Mouse (Mus musculus): Measurements from ENCODE around the gene Fam169a. TPM values are rescaled to one million over a fixed set of nuclear protein-coding genes. Genes with fewer than 3 reads are reported as not detected.
"Not testable (repeated sequence)": the region's sequence is repeated elsewhere in the genome, so short reads cannot be mapped to it uniquely, and the experiment has no call there.

Fam169a gene
- polyA plus RNA-seq, 1 experiment from 2014 or later, result 8.9 TPM

DNA sequence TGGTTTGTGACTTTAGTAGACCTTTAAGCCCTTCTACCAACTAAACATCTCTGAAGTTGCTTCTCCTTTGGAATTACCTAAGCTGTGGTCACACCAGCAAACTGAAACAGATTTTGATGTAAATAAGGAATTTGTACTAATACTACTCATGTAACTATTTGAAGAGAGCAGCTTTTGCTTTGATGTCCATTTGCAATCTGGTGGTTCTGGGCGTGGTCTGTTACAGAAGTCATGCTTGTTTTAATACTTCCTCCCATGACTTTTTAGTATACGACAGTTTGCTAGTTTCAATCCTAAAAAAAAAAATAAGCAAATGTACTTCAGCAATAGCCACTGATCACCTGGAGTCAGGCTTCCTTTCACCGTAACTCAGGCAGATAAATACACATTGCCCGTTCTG, 62.6 kb downstream of the Fam169a start:
- WGBS, result 94% methylated on average over 2 of the region's 4 CpGs

GRCm38 (mm10) chr13:97130413-97130812, 63.3 kb downstream of the Fam169a start:
- DNase-seq (ENCODE audit: low spot score); H3K4me2 ChIP-seq; H3K27me3 ChIP-seq (replicated peaks; ENCODE audit: control insufficient read depth, insufficient read depth, low read length); ATAC-seq (replicated peaks; ENCODE audit: low FRiP score); H3K9ac ChIP-seq (ENCODE audit: low read depth, low read length); H3K27ac ChIP-seq (ENCODE audit: low read depth, low read length); H3K9me3 ChIP-seq (ENCODE audit: control insufficient read depth, low read length); H3K4me1 ChIP-seq (replicated peaks; ENCODE audit: control insufficient read depth, insufficient read depth, low read length); H3K4me3 ChIP-seq (ENCODE audit: low read depth, low read length): not testable (repeated sequence)
- peaks cover 13% of the 10 kb centered on the region; the same call in 1 of the 2 replicates for H3K36me3 ChIP-seq (ENCODE audit: control insufficient read depth, insufficient read depth, low read length)
- WGBS, result no CpG with 5 or more reads among the region's 2 CpGs

More for the DNA sequence above, 62.6 kb downstream of the Fam169a start:
- not testable (repeated sequence) for H3K36me3 ChIP-seq (ENCODE audit: control insufficient read depth, insufficient read depth, low read length); H3K27ac ChIP-seq (ENCODE audit: low read depth, low read length); H3K27me3 ChIP-seq (replicated peaks; ENCODE audit: control insufficient read depth, insufficient read depth, low read length); H3K4me3 ChIP-seq (ENCODE audit: low read depth, low read length); ATAC-seq (replicated peaks; ENCODE audit: low FRiP score); H3K9me3 ChIP-seq (ENCODE audit: control insufficient read depth, low read length); H3K4me2 ChIP-seq; DNase-seq (ENCODE audit: low spot score); H3K9ac ChIP-seq (ENCODE audit: low read depth, low read length); H3K4me1 ChIP-seq (replicated peaks; ENCODE audit: control insufficient read depth, insufficient read depth, low read length)

DNA sequence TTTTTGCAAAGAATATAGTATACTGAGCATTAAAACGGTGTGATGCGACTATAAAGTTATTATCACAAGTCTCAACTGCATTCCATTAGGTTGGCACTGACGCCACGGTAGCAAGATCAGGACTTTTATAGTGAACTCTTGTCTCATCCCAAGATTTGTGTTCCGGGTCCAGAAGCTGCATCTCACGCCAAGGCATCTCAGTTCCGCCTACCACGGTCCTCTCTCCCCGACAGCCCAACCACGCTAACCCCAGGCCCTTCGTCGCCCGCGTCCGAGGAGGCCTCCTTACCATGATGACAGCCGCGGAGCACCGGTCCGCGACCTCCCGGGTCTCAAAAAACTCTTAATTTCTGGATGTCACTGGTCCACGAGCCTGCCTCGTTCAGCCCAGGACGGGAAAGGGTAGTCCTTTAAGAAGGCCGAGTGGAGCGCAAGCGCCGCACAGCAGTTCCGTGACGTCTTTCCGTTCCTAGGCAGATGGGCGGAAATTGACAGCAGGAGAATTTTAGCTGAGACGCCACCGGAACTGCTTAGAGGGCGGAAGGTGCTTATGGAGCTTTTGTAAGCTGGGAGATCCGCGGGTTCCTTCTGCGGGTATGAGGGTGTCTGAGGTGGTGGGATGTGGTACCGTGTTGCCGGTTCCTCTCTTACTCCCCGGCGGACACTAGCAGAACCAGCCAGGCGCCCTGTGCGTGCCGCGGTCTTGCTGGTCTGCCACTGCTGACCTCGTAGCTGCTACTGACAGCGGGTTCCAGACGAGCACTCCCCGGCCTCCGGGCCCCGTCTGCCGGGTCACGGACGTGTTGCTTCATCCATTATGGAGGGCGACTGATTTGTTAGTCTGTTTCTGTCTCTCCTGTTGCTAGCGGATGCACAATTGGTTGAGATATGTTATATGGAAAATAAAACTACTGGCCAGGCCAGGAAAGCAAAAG, 70.6 kb downstream of the Fam169a start, which contains the start of the genes Gfm2 and Nsa2:
Gene Gfm2, plus strand, starts transcription at position 472 of the 935 bp plus-strand sequence.
Gene Nsa2, minus strand, starts transcription at position 472 of the 935 bp plus-strand sequence.
- Histone ChIP-seq H3K9me3 (ENCODE audit: control insufficient read depth, low read length) (no peaks in the 10 kb centered on the region), H3K9ac (ENCODE audit: low read depth, low read length) (peak within 1 kb of the TSS; percentile 95), H3K4me3 (ENCODE audit: low read depth, low read length) (peak within 1 kb of the TSS; percentile 93), H3K27me3 (replicated peaks; ENCODE audit: control insufficient read depth, insufficient read depth, low read length) (no peaks in the 10 kb centered on the region), H3K27ac (ENCODE audit: low read depth, low read length) (peak within 1 kb of the TSS; percentile 86), H3K4me1 (replicated peaks; ENCODE audit: control insufficient read depth, insufficient read depth, low read length) (no peaks in the 10 kb centered on the region; the same call in 1 of the 2 replicates), H3K36me3 (ENCODE audit: control insufficient read depth, insufficient read depth, low read length) (peaks cover 10% of the 10 kb centered on the region; the same call in 1 of the 2 replicates), H3K4me2 (peak within 1 kb of the TSS; percentile 82)
- under 1% methylated on average over 56 of the region's 57 CpGs for WGBS
- ATAC-seq (replicated peaks; ENCODE audit: low FRiP score) (peak; percentile 99), DNase-seq (ENCODE audit: low spot score) (peak; percentile 87)

GRCm38 (mm10) chr13:97138404-97138931, 71.4 kb downstream of the Fam169a start:
- DNase-seq (ENCODE audit: low spot score); H3K36me3 ChIP-seq (ENCODE audit: control insufficient read depth, insufficient read depth, low read length); H3K27me3 ChIP-seq (replicated peaks; ENCODE audit: control insufficient read depth, insufficient read depth, low read length); H3K4me1 ChIP-seq (replicated peaks; ENCODE audit: control insufficient read depth, insufficient read depth, low read length); H3K9me3 ChIP-seq (ENCODE audit: control insufficient read depth, low read length): not testable (repeated sequence)
- peak overlapping the region; percentile 93 for H3K4me3 ChIP-seq (ENCODE audit: low read depth, low read length)
- 26% methylated on average over 8 of the region's 8 CpGs for WGBS
- ATAC-seq (replicated peaks; ENCODE audit: low FRiP score), result 0 out of 2 replicates have a peak, but pooled peaks have one; percentile 19
- peak overlapping the region; percentile 65 for H3K4me2 ChIP-seq
- peak overlapping the region; percentile 95 for H3K9ac ChIP-seq (ENCODE audit: low read depth, low read length)
- peak overlapping the region; percentile 86 for H3K27ac ChIP-seq (ENCODE audit: low read depth, low read length)

GRCm38 (mm10) chr13:97142321-97142720, 75.2 kb downstream of the Fam169a start:
- Histone ChIP-seq H3K4me3 (ENCODE audit: low read depth, low read length) (no peak overlapping the region), H3K36me3 (ENCODE audit: control insufficient read depth, insufficient read depth, low read length) (peaks cover 14% of the 10 kb centered on the region; the same call in 1 of the 2 replicates), H3K9ac (ENCODE audit: low read depth, low read length) (no peak overlapping the region), H3K9me3 (ENCODE audit: control insufficient read depth, low read length) (no peaks in the 10 kb centered on the region), H3K4me2 (no peak overlapping the region), H3K27ac (ENCODE audit: low read depth, low read length) (no peak overlapping the region), H3K27me3 (replicated peaks; ENCODE audit: control insufficient read depth, insufficient read depth, low read length) (no peaks in the 10 kb centered on the region), H3K4me1 (replicated peaks; ENCODE audit: control insufficient read depth, insufficient read depth, low read length) (no peaks in the 10 kb centered on the region; the same call in 1 of the 2 replicates)
- whole genome bisulfite sequencing, result 81% methylated on average over 7 of the region's 7 CpGs
- DNase-seq (ENCODE audit: low spot score) (no peak), ATAC-seq (replicated peaks; ENCODE audit: low FRiP score) (no peak)

- Histone ChIP-seq H3K27ac (ENCODE audit: low read depth, low read length) (no peak overlapping the region), H3K4me1 (replicated peaks; ENCODE audit: control insufficient read depth, insufficient read depth, low read length) (no peaks in the 10 kb centered on the region), H3K27me3 (replicated peaks; ENCODE audit: control insufficient read depth, insufficient read depth, low read length) (no peaks in the 10 kb centered on the region), H3K36me3 (ENCODE audit: control insufficient read depth, insufficient read depth, low read length) (peaks cover 26% of the 10 kb centered on the region; the same call in 1 of the 2 replicates), H3K9me3 (ENCODE audit: control insufficient read depth, low read length) (no peaks in the 10 kb centered on the region), H3K9ac (ENCODE audit: low read depth, low read length) (no peak overlapping the region), H3K4me3 (ENCODE audit: low read depth, low read length) (no peak overlapping the region), H3K4me2 (no peak overlapping the region)
- no peak for ATAC-seq (replicated peaks; ENCODE audit: low FRiP score)
- WGBS, result 64% methylated on average over 4 of the region's 4 CpGs
- no peak for DNase-seq (ENCODE audit: low spot score)
Observed at GRCm38 (mm10) chr13:97145834-97146233, 78.7 kb downstream of the Fam169a start.

- ATAC-seq (replicated peaks; ENCODE audit: low FRiP score) (no peak), DNase-seq (ENCODE audit: low spot score) (no peak)
- H3K9me3 ChIP-seq (ENCODE audit: control insufficient read depth, low read length), result no peaks in the 10 kb centered on the region
- H3K9ac ChIP-seq (ENCODE audit: low read depth, low read length), result no peak overlapping the region
- H3K4me1 ChIP-seq (replicated peaks; ENCODE audit: control insufficient read depth, insufficient read depth, low read length), result no peaks in the 10 kb centered on the region
- H3K4me2 ChIP-seq, result no peak overlapping the region
- H3K4me3 ChIP-seq (ENCODE audit: low read depth, low read length), result no peak overlapping the region
- H3K36me3 ChIP-seq (ENCODE audit: control insufficient read depth, insufficient read depth, low read length), result peaks cover 22% of the 10 kb centered on the region
- H3K27me3 ChIP-seq (replicated peaks; ENCODE audit: control insufficient read depth, insufficient read depth, low read length), result no peaks in the 10 kb centered on the region
- WGBS, result 87% methylated on average over 10 of the region's 10 CpGs
- no peak overlapping the region for H3K27ac ChIP-seq (ENCODE audit: low read depth, low read length)
Observed at GRCm38 (mm10) chr13:97175520-97176264, 108.6 kb downstream of the Fam169a start.

DNA sequence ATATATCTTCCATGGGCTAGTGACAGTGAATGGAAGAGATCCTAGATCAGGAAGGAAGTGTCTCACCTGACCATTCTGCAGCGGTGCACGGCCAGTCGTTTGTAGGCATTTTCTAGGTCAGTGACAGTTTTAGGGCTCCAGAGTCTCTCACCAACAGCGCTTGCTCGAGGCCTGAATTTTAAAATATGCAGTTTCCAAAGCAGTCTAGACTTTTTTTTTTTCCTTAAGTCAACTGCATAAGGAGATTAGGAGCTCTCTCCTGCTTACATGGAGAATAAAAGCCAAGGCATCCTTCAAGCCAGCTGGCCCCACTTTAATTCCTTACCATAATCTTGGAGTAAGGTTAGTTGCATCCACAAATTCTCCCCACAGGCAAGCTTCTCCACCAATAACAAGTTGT, 109.6 kb downstream of the Fam169a start:
- Histone ChIP-seq H3K4me3 (ENCODE audit: low read depth, low read length) (no peak overlapping the region), H3K9ac (ENCODE audit: low read depth, low read length) (no peak overlapping the region), H3K36me3 (ENCODE audit: control insufficient read depth, insufficient read depth, low read length) (peaks cover 20% of the 10 kb centered on the region), H3K9me3 (ENCODE audit: control insufficient read depth, low read length) (no peaks in the 10 kb centered on the region), H3K27me3 (replicated peaks; ENCODE audit: control insufficient read depth, insufficient read depth, low read length) (no peaks in the 10 kb centered on the region), H3K4me2 (no peak overlapping the region), H3K4me1 (replicated peaks; ENCODE audit: control insufficient read depth, insufficient read depth, low read length) (no peaks in the 10 kb centered on the region), H3K27ac (ENCODE audit: low read depth, low read length) (no peak overlapping the region)
- no peak for DNase-seq (ENCODE audit: low spot score)
- WGBS, result 95% methylated on average over 5 of the region's 5 CpGs
- no peak for ATAC-seq (replicated peaks; ENCODE audit: low FRiP score)
